Mouse (Mus musculus) lung, embryonic 14.5 days (tissue): Measurements from ENCODE around the gene Hes1. TPM values are rescaled to one million over a fixed set of nuclear protein-coding genes. Genes with fewer than 3 reads are reported as not detected.
A peak's percentile ranks its signal among the peaks of the same experiment; 100 is the strongest.

Experiments used
- ATAC-seq: fragments of 200-750 bp; cut with Nextera tagmentation; 2 replicates; pipeline ENCODE4 v1.8.0; 2017; ENCODE audit warnings: mild to moderate bottlenecking, moderate TSS enrichment, moderate library complexity; ENCODE audit not compliant: insufficient read depth
- DNase-seq: peaks from one replicate; pipeline ENCODE4 v3.0.0-alpha.2; 2015
- H3K27ac ChIP-seq: fragments of 300-500 bp; sonication (generic); 2 replicates; pipeline ENCODE4 v1.5.1; 2014; ENCODE audit warnings: low read depth, mild to moderate bottlenecking, moderate library complexity
- H3K27me3 ChIP-seq: fragments of 300-500 bp; sonication (generic); 2 replicates; pipeline ENCODE4 v1.6.1; 2014; ENCODE audit warnings: low read length, control low read depth; ENCODE audit not compliant: insufficient read depth
- H3K36me3 ChIP-seq: fragments of 300-500 bp; sonication (generic); 2 replicates; pipeline ENCODE4 v1.6.1; 2014; ENCODE audit warnings: control low read depth; ENCODE audit not compliant: insufficient read depth
- H3K4me1 ChIP-seq: fragments of 300-500 bp; sonication (generic); 2 replicates; pipeline ENCODE4 v1.6.1; 2014; ENCODE audit warnings: antibody characterized with exemption, control low read depth; ENCODE audit not compliant: insufficient read depth
- H3K4me2 ChIP-seq: fragments of 300-500 bp; sonication (generic); 2 replicates; pipeline ENCODE4 v1.6.1; 2014; ENCODE audit warnings: mild to moderate bottlenecking
- H3K4me3 ChIP-seq: fragments of 300-500 bp; sonication (generic); 2 replicates; pipeline ENCODE4 v1.5.1; 2014; ENCODE audit warnings: low read depth, low read length
- H3K9ac ChIP-seq: fragments of 300-500 bp; sonication (generic); 2 replicates; pipeline ENCODE4 v1.6.1; 2014
- H3K9me3 ChIP-seq: fragments of 300-500 bp; sonication (generic); 2 replicates; pipeline ENCODE4 v1.6.1; 2016; ENCODE audit warnings: low read depth, low read length, control low read depth
- CTCF ChIP-seq: IDR thresholded peaks from 2 replicates; pipeline ENCODE4 v1.5.1; 2016; ENCODE audit warnings: antibody characterized with exemption, low read depth
- WGBS: fragments of 180-500 bp; shearing (Covaris S2); extraction: QIAGEN DNeasy Blood & Tissue Kit; methylation state at CpG from one replicate; pipeline ENCODE4 v1.1.7; 2014; 5-methylcytosine and 5-hydroxymethylcytosine counted together
- polyA plus RNA-seq: library from polyadenylated mRNA; unstranded; fragments of >200 nt; fragmentation: Nextera tagmentation; extraction: Ambion mirVana; gene quantifications from 2 replicates; pipeline ENCODE4 v1.2.1, GENCODE M21; 2014

The Hes1 gene
- polyA plus RNA-seq, 1 experiment from 2014 or later: 52.9 TPM

DNA sequence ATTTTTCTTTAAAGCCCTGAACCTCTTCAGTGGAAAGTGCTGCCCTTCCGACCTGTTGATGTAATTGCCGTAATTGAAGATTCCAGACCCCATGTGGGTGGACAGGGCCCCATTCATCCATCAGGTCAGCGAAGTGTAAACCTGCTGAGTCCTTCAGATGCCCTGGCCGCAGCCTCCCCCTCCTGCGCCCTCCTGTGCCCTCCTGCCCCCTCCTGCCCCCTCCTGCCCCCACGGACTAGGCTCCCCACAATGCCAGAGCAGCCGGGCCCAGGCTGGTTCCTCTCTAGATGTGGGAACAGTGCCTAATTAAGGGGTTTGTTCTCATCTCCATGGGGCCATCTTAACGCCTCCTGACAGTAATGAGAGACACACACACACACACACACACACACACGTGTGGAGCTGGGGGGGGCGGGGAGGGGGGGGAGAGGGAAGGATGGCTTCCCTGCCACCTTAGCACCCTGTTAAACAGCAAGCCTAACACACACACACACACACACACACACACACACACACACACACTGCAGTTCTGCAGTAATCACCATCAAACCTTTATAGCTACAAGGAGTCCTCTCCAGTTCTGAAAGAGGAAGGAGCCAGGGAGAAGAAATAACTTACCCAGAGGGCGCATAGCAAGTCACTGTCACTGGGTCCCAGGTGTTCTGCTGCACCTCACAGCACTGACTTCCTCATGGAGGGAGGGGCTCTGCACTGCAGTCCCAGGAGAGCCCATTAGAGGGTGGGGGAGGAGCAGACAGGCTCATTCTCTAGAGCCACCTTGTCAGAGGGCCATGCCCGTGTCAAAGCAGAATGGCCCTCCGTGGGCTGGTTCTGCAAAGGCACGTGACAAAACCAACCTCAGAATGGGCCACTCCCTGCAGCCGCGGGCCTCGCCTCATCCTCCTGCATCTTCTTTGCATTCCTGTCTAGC, 25.3 kb upstream of the Hes1 start:
- peak overlapping the region; percentile 25 for H3K4me2 ChIP-seq
- H3K4me1 ChIP-seq: peaks cover 20% of the 10 kb centered on the region

DNA sequence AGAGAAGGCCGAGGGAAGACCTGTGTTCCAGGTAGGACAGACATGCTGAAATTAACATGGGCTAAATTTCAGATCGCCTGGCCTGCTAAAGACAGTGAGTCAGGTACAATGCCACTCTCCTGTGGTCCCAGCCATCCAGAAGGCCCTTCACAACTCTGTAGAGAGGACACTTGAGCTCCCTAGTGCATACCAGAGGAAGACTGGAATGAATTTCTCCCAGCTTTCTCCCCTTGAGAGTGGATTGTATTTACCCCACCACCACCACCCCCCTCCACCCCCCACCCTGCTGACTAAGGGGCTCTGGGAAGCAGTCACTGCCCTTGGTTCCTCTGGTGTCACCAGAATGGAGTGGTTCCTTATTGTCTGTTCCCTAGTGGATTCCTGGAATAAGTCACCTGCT, 24.3 kb upstream of the Hes1 start:
- Histone ChIP-seq H3K9me3 (no peaks in the 10 kb centered on the region), H3K4me1 (peaks cover 13% of the 10 kb centered on the region; the same call in 1 of the 2 replicates), H3K4me3 (no peak overlapping the region), H3K27me3 (no peaks in the 10 kb centered on the region), H3K9ac (no peak overlapping the region), H3K27ac (peak overlapping the region; percentile 67), H3K36me3 (no peaks in the 10 kb centered on the region), H3K4me2 (no peak overlapping the region)
- 52% methylated on average over 2 of the region's 2 CpGs for WGBS
- peak; percentile 75 for ATAC-seq
- TF ChIP-seq CTCF: no peak
- peak; percentile 48 for DNase-seq

More for the DNA sequence above, 25.3 kb upstream of the Hes1 start:
- Histone ChIP-seq H3K36me3 (no peaks in the 10 kb centered on the region), H3K27ac (peak overlapping the region; percentile 67), H3K27me3 (no peaks in the 10 kb centered on the region), H3K4me3 (no peak overlapping the region), H3K9me3 (no peaks in the 10 kb centered on the region), H3K9ac (no peak overlapping the region)
- WGBS: 19% methylated on average over 16 of the region's 17 CpGs
- DNase-seq (no peak), ATAC-seq (peak; percentile 49; the same call in 1 of the 2 replicates)
- TF ChIP-seq CTCF: peak; percentile 24; the same call in 1 of the 2 replicates

DNA sequence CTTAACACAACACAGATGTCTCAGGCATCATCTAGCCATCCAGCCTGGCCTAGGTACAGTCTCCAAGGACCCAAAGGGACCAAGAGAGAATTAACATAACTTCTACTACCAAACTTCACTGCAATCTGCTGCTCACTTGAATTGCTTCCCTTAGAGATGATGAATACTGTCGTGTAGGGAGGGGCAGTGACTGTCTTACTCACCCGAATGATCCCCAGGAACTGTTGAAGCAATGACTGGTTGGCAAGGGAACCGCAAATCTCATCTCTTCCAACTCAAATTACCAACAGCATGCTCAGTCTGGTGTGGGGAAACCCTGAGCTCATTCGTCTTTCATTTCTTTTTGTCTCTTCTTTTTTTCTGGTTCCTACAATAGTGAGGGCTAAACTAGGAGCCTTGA, 21.3 kb upstream of the Hes1 start:
- no peak overlapping the region for H3K4me2 ChIP-seq
- ATAC-seq (no peak), DNase-seq (no peak)
- H3K36me3 ChIP-seq: no peaks in the 10 kb centered on the region
- 65% methylated on average over 4 of the region's 4 CpGs for WGBS
- no peak overlapping the region for H3K9ac ChIP-seq
- TF ChIP-seq CTCF: no peak
- H3K9me3 ChIP-seq: no peaks in the 10 kb centered on the region
- no peaks in the 10 kb centered on the region for H3K27me3 ChIP-seq
- peaks cover 14% of the 10 kb centered on the region; the same call in 1 of the 2 replicates for H3K4me1 ChIP-seq
- H3K27ac ChIP-seq: no peak overlapping the region
- H3K4me3 ChIP-seq: no peak overlapping the region

DNA sequence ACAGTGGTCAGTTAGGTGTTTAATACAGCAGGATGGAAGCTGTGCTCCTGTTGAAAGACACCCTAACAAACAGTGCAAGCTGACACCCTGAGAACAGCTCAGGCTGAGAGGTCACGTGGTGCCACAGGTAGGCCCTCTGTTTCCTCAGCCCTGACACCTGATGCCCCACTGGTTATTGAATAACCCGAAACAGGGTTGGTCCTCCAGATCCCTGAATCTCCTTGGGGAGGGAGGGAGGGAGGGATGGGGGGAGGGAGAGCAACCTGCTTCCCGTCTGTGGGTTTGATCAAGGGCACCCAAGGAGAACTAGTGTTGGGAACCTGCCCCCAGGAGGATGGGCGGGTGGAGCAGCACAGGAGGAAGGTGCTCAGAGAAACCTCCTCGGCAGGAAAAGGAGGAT, 18.6 kb upstream of the Hes1 start:
- peak; percentile 7; the same call in 1 of the 2 replicates for TF ChIP-seq CTCF
- Histone ChIP-seq H3K4me2 (no peak overlapping the region), H3K27me3 (no peaks in the 10 kb centered on the region), H3K4me1 (peaks cover 8% of the 10 kb centered on the region; the same call in 1 of the 2 replicates), H3K36me3 (no peaks in the 10 kb centered on the region), H3K27ac (peak overlapping the region; percentile 30), H3K9ac (no peak overlapping the region), H3K4me3 (no peak overlapping the region), H3K9me3 (no peaks in the 10 kb centered on the region)
- DNase-seq: peak; percentile 72
- 38% methylated on average over 5 of the region's 5 CpGs for WGBS
- ATAC-seq: peak; percentile 57

DNA sequence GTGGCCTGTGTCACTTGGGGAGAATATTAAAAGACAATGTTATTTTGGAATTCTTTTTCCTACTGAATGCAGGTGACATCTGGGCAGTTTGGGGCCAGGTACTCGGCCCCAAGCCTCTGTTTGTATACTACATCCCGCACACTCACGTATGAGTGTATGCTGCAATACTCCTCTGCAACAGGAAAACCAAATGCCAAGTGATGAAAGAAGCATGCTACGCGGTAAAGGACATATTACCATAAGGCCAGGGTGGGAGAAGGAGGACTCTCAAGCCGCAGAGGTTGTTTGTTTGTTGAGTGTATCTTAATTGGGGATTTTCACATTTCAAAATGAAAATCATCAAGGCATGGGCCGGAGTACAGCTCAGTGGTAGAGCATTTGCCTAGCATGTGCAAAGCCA, 17.2 kb upstream of the Hes1 start:
- 69% methylated on average over 7 of the region's 7 CpGs for WGBS
- H3K4me2 ChIP-seq: peak overlapping the region; percentile 15; the same call in 1 of the 2 replicates
- no peak for ATAC-seq
- no peak for DNase-seq
- no peaks in the 10 kb centered on the region for H3K36me3 ChIP-seq
- H3K4me1 ChIP-seq: peaks cover 8% of the 10 kb centered on the region; the same call in 1 of the 2 replicates
- no peak overlapping the region for H3K9ac ChIP-seq
- peak overlapping the region; percentile 58 for H3K27ac ChIP-seq
- no peak overlapping the region for H3K4me3 ChIP-seq
- H3K9me3 ChIP-seq: no peaks in the 10 kb centered on the region
- no peak for TF ChIP-seq CTCF
- no peaks in the 10 kb centered on the region for H3K27me3 ChIP-seq

DNA sequence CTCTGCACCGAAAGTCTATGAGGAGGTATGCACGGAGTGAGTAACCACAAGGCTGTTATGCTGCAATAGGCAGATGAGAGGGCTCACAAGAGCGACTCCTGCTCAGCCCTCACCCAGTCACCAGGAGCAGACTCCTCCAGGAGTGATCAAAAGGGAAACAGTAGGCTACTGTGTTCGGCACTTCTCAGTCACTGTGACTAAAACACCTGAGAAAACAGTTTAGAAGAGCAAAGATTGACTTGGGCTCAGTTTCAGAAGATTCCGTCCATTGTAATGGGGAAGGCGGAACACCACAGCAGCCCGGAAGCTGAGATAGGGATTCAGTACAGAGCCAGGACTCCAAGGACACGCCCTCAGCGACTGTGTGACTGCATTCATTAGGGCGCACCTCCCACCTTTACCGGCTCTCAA, 16.8 kb upstream of the Hes1 start:
- Histone ChIP-seq H3K4me2 (peak overlapping the region; percentile 15; the same call in 1 of the 2 replicates), H3K9me3 (no peaks in the 10 kb centered on the region), H3K9ac (no peak overlapping the region), H3K4me3 (no peak overlapping the region), H3K36me3 (no peaks in the 10 kb centered on the region), H3K27ac (peak overlapping the region; percentile 58), H3K27me3 (no peaks in the 10 kb centered on the region), H3K4me1 (peaks cover 8% of the 10 kb centered on the region; the same call in 1 of the 2 replicates)
- TF ChIP-seq CTCF: no peak
- WGBS: 31% methylated on average over 11 of the region's 11 CpGs
- DNase-seq (peak; percentile 59), ATAC-seq (peak; percentile 73)

DNA sequence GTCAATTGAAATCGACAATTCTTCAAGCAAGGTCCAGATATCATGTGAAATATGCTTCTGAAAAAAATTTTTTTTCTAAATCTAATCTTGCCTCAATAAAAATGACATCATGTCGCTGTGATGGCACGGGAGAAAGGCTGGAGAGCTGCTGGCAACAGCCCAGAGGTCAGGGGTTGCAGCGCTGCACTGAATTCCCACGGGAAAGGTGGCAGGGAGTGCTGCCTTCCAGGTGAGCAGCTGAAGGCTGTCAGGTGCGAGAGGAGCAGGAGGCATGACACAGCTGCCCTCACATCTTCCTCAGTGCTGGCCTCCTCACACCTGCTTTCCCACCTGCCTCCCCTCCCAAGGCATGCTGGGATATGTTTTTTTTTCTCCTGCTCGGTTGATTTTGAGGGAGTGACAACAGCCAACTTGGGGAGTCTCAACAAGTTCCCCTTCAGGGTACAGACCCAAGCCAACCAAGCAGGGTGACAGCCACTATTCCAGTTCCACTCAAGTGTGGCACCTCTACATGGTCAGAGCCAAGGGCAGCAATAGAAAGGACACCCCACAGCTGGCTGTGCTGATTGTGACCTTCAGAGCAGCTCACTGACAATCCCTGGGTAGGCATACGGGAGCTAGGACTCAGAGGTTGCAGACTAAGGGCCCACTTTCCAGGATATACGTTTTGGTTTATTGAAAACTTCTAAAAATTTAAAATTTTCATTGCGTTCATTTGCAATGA, 13.3 kb upstream of the Hes1 start:
- DNase-seq: no peak
- H3K36me3 ChIP-seq: no peaks in the 10 kb centered on the region

More for the DNA sequence above, 13.3 kb upstream of the Hes1 start:
- H3K4me3 ChIP-seq: no peak overlapping the region
- H3K4me1 ChIP-seq: peaks cover 10% of the 10 kb centered on the region
- no peaks in the 10 kb centered on the region for H3K27me3 ChIP-seq
- H3K4me2 ChIP-seq: no peak overlapping the region
- no peaks in the 10 kb centered on the region for H3K9me3 ChIP-seq
- ATAC-seq: no peak
- 39% methylated on average over 10 of the region's 10 CpGs for WGBS
- H3K9ac ChIP-seq: no peak overlapping the region
- no peak for TF ChIP-seq CTCF
- no peak overlapping the region for H3K27ac ChIP-seq
